Mouse (Mus musculus) midbrain, embryonic 12.5 days (tissue): ENCODE results near the gene Tmem235. TPM values are rescaled to one million over a fixed set of nuclear protein-coding genes. Genes with fewer than 3 reads are reported as not detected.

Source experiments
- ATAC-seq: fragments of 200-750 bp; cut with Nextera tagmentation; 2 replicates; pipeline ENCODE4 v1.8.0; 2017; ENCODE audit warnings: low read depth, moderate TSS enrichment, moderate library complexity; ENCODE audit not compliant: low FRiP score
- H3K27ac ChIP-seq: fragments of 300-500 bp; sonication (generic); replicated peaks from 2 replicates; pipeline ENCODE4 v1.5.1; 2016; ENCODE audit warnings: mild to moderate bottlenecking
- H3K27me3 ChIP-seq: fragments of 300-500 bp; sonication (generic); 2 replicates; pipeline ENCODE4 v1.6.1; 2016; ENCODE audit warnings: mild to moderate bottlenecking
- H3K36me3 ChIP-seq: fragments of 300-500 bp; sonication (generic); 2 replicates; pipeline ENCODE4 v1.6.1; 2016
- H3K4me1 ChIP-seq: fragments of 300-500 bp; sonication (generic); 2 replicates; pipeline ENCODE4 v1.6.1; 2016
- H3K4me2 ChIP-seq: fragments of 300-500 bp; sonication (generic); replicated peaks from 2 replicates; pipeline ENCODE4 v1.6.1; 2016; ENCODE audit warnings: mild to moderate bottlenecking, moderate library complexity
- H3K4me3 ChIP-seq: fragments of 300-500 bp; sonication (generic); 2 replicates; pipeline ENCODE4 v1.5.1; 2016; ENCODE audit warnings: mild to moderate bottlenecking
- H3K9ac ChIP-seq: fragments of 300-500 bp; sonication (generic); replicated peaks from 2 replicates; pipeline ENCODE4 v1.6.1; 2016; ENCODE audit warnings: mild to moderate bottlenecking, moderate library complexity
- H3K9me3 ChIP-seq: fragments of 300-500 bp; sonication (generic); 2 replicates; pipeline ENCODE4 v1.6.1; 2016; ENCODE audit warnings: mild to moderate bottlenecking
- WGBS: fragments of 180-500 bp; shearing (Covaris S2); methylation state at CpG from one replicate; pipeline ENCODE4 v1.1.7; 2016; 5-methylcytosine and 5-hydroxymethylcytosine counted together
- polyA plus RNA-seq: library from polyadenylated mRNA; unstranded; fragments of >200 nt; fragmentation: Nextera tagmentation; extraction: Ambion mirVana; gene quantifications from 2 replicates; pipeline ENCODE4 v1.2.1, GENCODE M21; 2016

Gene Tmem235
- polyA plus RNA-seq, 1 experiment from 2014 or later = not detected

GRCm38 (mm10) chr11:117912684-117913352 is 52.3 kb downstream of the Tmem235 start:
- Histone ChIP-seq H3K4me1 (peaks cover 5% of the 10 kb centered on the region), H3K4me3 (no peak overlapping the region), H3K36me3 (no peaks in the 10 kb centered on the region), H3K27ac (0 out of 2 replicates have a peak overlapping the region, but pooled peaks have one; percentile 2), H3K27me3 (peaks cover 19% of the 10 kb centered on the region), H3K9me3 (0 out of 2 replicates have a peak, but pooled peaks cover 6% of the 10 kb centered on the region), H3K9ac (no peak overlapping the region), H3K4me2 (0 out of 2 replicates have a peak overlapping the region, but pooled peaks have one; percentile 13)
- ATAC-seq = no peak; the same call in 1 of the 2 replicates
- WGBS = 30% methylated on average over 13 of the region's 13 CpGs

GRCm38 (mm10) chr11:117914531-117914930 is 54.0 kb downstream of the Tmem235 start:
- ATAC-seq = no peak
- Histone ChIP-seq H3K4me1 (peaks cover 5% of the 10 kb centered on the region), H3K9me3 (0 out of 2 replicates have a peak, but pooled peaks cover 6% of the 10 kb centered on the region), H3K4me2 (no peak overlapping the region), H3K4me3 (no peak overlapping the region), H3K36me3 (no peaks in the 10 kb centered on the region), H3K9ac (no peak overlapping the region), H3K27ac (no peak overlapping the region), H3K27me3 (peaks cover 28% of the 10 kb centered on the region)
- WGBS = 77% methylated on average over 12 of the region's 12 CpGs

Other genes with a start within 250 kb of the Tmem235 start
- gene Tnrc6c, start 206.5 kb upstream of the Tmem235 start, polyA plus RNA-seq = 24.3 and 26.4 TPM in 2 replicates
- 0.37 and 0.92 TPM in 2 replicates for gene Tmc8, start 78.7 kb upstream of the Tmem235 start, polyA plus RNA-seq
- gene Tmc6, start 78.6 kb upstream of the Tmem235 start, polyA plus RNA-seq = 6.5 and 6.6 TPM in 2 replicates
- gene 6030468B19Rik, start 63.1 kb upstream of the Tmem235 start, polyA plus RNA-seq = 0.28 TPM in 1 of 2 replicates, not detected in the other
- 0.56 TPM in 1 of 2 replicates, not detected in the other for gene Gm20708, start 51.1 kb upstream of the Tmem235 start, polyA plus RNA-seq
- gene Syngr2, start 51.1 kb upstream of the Tmem235 start, polyA plus RNA-seq = 26.2 and 27.0 TPM in 2 replicates
- 4.4 and 4.7 TPM in 2 replicates for gene Afmid, start 34.8 kb upstream of the Tmem235 start, polyA plus RNA-seq
- gene Tk1, start 34.7 kb upstream of the Tmem235 start, polyA plus RNA-seq = 69.5 and 70.9 TPM in 2 replicates
- gene Birc5, start 11.5 kb upstream of the Tmem235 start, polyA plus RNA-seq = 228 and 237 TPM in 2 replicates
- 3.1 and 3.2 TPM in 2 replicates for gene Tha1, start 12.7 kb downstream of the Tmem235 start, polyA plus RNA-seq
- gene Socs3, start 109.3 kb downstream of the Tmem235 start, polyA plus RNA-seq = 10.7 and 13.2 TPM in 2 replicates
- 47.5 and 48.9 TPM in 2 replicates for gene Pgs1, start 125.5 kb downstream of the Tmem235 start, polyA plus RNA-seq